7 mouse cellular contexts compared by ENCODE assay signal in the genomic region with DNA sequence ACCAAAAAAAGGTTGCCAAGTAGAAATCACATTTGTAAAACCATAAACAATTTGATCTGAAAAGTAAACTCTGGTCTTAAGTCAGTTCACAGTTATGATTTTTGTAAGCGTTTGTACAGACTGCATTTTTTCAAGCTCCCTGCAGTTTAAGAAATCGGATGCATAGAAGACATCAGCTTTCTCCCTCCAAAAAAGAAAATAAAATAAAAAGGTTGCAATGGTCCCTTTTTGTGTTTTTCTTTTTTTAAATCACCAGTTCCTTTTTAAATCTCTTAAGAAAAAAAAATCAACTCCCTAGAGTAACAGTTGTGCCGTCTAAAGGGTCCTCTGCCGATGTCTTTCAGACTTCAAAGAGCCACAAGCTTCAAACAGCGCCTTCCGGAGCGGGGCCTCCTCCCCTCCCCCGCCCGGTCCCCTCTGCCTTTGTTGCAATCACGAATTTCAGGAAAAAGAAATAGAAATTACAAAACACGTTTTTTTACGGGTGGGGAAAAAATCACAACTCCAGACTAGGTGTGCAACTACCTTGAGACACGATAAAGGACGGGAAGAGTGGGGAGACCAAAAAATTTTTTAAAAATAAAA. TPM values are rescaled to one million over a fixed set of nuclear protein-coding genes. Genes with fewer than 3 reads are reported as not detected.
A peak's percentile ranks its signal among the peaks of the same experiment; 100 is the strongest.
DNase-seq lines count a peak whose midpoint lies in the region; ATAC-seq and TF ChIP-seq lines count a peak whose summit lies in the region.

No protein-coding gene starts in this region.

- ATAC-seq in forebrain, embryonic 14.5 days = no peak
- ATAC-seq in liver, postnatal 0 days = no peak
- ATAC-seq in cerebellum, adult (ENCODE audit: insufficient number of reproducible peaks, low FRiP score, low TSS enrichment) = no peak

- TF ChIP-seq EP300 in liver, postnatal 0 days (IDR thresholded peaks at IDR 0.05; ENCODE audit: low read depth) = no peak

- no peak for TF ChIP-seq CTCF in liver, postnatal 0 days (IDR thresholded peaks at IDR 0.05; ENCODE audit: low read depth)

- H3K9ac ChIP-seq in forebrain, embryonic 14.5 days (ENCODE audit: low read length) = peak overlapping the region; percentile 100
- H3K9ac ChIP-seq in liver, postnatal 0 days (replicated peaks) = no peak overlapping the region

- no peaks in the 10 kb centered on the region for H3K27me3 ChIP-seq in forebrain, embryonic 14.5 days (replicated peaks; ENCODE audit: control insufficient read depth, insufficient read depth, low read length)
- peaks cover 69% of the 10 kb centered on the region for H3K27me3 ChIP-seq in liver, postnatal 0 days (ENCODE audit: insufficient read depth, low read length)

- peaks cover 3% of the 10 kb centered on the region; the same call in 1 of the 2 replicates for H3K4me1 ChIP-seq in forebrain, embryonic 14.5 days (ENCODE audit: control insufficient read depth, insufficient read depth, low read length)
- H3K4me1 ChIP-seq in liver, postnatal 0 days (ENCODE audit: insufficient read depth) = peaks cover 11% of the 10 kb centered on the region; the same call in 1 of the 2 replicates

- no peaks in the 10 kb centered on the region for H3K9me3 ChIP-seq in forebrain, embryonic 14.5 days (replicated peaks; ENCODE audit: control insufficient read depth, low read length)
- H3K9me3 ChIP-seq in liver, postnatal 0 days (ENCODE audit: low read length) = no peaks in the 10 kb centered on the region

- H3K4me3 ChIP-seq in forebrain, embryonic 14.5 days (ENCODE audit: low read depth, low read length) = peak overlapping the region; percentile 100
- H3K4me3 ChIP-seq in liver, postnatal 0 days (ENCODE audit: low read depth, low read length) = no peak overlapping the region

- under 1% methylated on average over 14 of the region's 14 CpGs for WGBS in forebrain, embryonic 14.5 days
- 2% methylated on average over 14 of the region's 14 CpGs for WGBS in liver, postnatal 0 days (ENCODE audit: insufficient replicate concordance)

- DNase-seq in right cerebral cortex, postnatal 14 days = peak; percentile 13
- no peak for DNase-seq in right cerebral cortex, postnatal 25 days
- DNase-seq in forebrain, embryonic 14.5 days (ENCODE audit: low spot score) = peak; percentile 79
- DNase-seq in liver, postnatal 0 days = no peak
- DNase-seq in adrenal gland, postnatal 4 days (ENCODE audit: low spot score in 2 of 2) = no peak
- no peak for DNase-seq in cerebellum, adult 11 months

- peaks cover 31% of the 10 kb centered on the region for H3K36me3 ChIP-seq in forebrain, embryonic 14.5 days (ENCODE audit: control insufficient read depth, insufficient read depth, low read length)
- H3K36me3 ChIP-seq in liver, postnatal 0 days (replicated peaks; ENCODE audit: insufficient read depth, low read length) = no peaks in the 10 kb centered on the region

- peak overlapping the region; percentile 100 for H3K27ac ChIP-seq in forebrain, embryonic 14.5 days (ENCODE audit: low read depth, low read length)
- H3K27ac ChIP-seq in liver, postnatal 0 days (ENCODE audit: low read depth) = no peak overlapping the region

- H3K4me2 ChIP-seq in forebrain, embryonic 14.5 days (ENCODE audit: low read length) = peak overlapping the region; percentile 35
- H3K4me2 ChIP-seq in liver, postnatal 0 days (ENCODE audit: low read depth, low read length) = 0 out of 2 replicates have a peak overlapping the region, but pooled peaks have one; percentile 18

RNA-seq across cellular contexts. Expression of a gene that starts 1.8 kb away (rescaled TPM):
- 948 and 1,039 TPM in 2 replicates for polyA plus RNA-seq in forebrain, embryonic 14.5 days (2014; fragmentation: Nextera tagmentation; extraction: Ambion mirVana)
- polyA plus RNA-seq in liver, postnatal 0 days (2015; fragmentation: Nextera tagmentation; extraction: Ambion mirVana) = 0.48 and 0.54 TPM in 2 replicates
- total RNA-seq in adrenal gland, postnatal 4 days (2021) = 1 to 10 TPM; 5.5 to 9.5 TPM

Comparison
In these comparisons a context has a peak if more than half of its experiments do, and no peak if none do; other contexts are left out.
1. DNase-seq: peak in right cerebral cortex, postnatal 14 days (single experiment) and forebrain, embryonic 14.5 days (single experiment); none in right cerebral cortex, postnatal 25 days (single experiment), liver, postnatal 0 days (single experiment), adrenal gland, postnatal 4 days (0 of 2) and cerebellum, adult 11 months (single experiment).
2. RNA of a gene that starts 1.8 kb away (polyA plus RNA-seq): 948 to 1,039 TPM in forebrain, embryonic 14.5 days; 0.48 to 0.54 TPM in liver, postnatal 0 days; every median in the first group is over 100 times any median in the second.